14 mouse cellular contexts compared by ENCODE assay signal in the genomic region with DNA sequence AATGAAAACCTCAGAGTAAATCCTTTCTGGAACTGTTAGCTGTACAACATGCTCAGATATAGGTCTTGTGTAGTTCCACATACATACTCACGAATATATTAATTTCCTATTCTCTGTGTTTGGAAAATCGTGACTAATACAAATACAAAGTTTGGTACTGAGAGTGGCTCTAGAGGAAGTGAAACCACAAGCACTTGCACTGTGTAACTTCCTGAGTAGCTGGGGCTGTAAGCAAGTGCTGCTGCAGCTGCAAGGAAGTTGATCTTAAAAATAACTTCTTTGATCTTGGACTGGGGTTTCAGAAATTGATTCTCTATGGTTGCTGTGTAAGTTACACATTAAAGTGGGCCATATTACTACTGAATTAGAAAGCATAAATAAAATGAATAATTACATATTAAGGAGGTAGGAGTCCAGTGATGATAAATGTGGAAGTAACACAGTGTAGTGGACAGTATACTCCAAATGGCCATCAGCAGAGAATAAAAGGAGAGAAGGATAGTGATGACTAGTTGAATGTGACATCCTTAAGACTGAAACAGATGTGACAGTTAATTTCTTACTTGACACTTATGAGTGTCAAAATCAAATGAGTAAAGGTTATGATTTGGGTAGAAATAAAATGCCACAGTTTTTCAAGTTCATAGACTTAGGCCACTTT.
DNase-seq lines count a peak whose midpoint lies in the region; ATAC-seq and TF ChIP-seq lines count a peak whose summit lies in the region.
"Had no signal": no experiment of that assay in that cellular context is flagged by ENCODE, and none has a peak within 500 bp of the region (broad histone marks: within the 10 kb centered on the region; RNA-seq: fewer than 3 reads in every experiment).

No protein-coding gene starts in this region.

- no peak overlapping the region for H3K4me3 ChIP-seq in thymus, adult 2 months (ENCODE audit: control insufficient read depth, insufficient read depth, low read length)
- H3K4me3 ChIP-seq in intestine, postnatal 0 days (ENCODE audit: low read depth, low read length): no peak overlapping the region
- H3K4me3 ChIP-seq: limb, embryonic 15.5 days; stomach, embryonic 15.5 days had no signal

- no peak for TF ChIP-seq POLR2A in thymus, adult 2 months (IDR thresholded peaks at IDR 0.05; ENCODE audit: control insufficient read depth, extremely low read depth, insufficient read depth, low read length, poor library complexity)

- no peaks in the 10 kb centered on the region for H3K9me3 ChIP-seq in intestine, postnatal 0 days (ENCODE audit: control insufficient read depth)
- H3K9me3 ChIP-seq: G1E; limb, embryonic 15.5 days; stomach, embryonic 15.5 days had no signal

- no peaks in the 10 kb centered on the region for H3K27me3 ChIP-seq in thymus, adult 2 months (ENCODE audit: control insufficient read depth, insufficient read depth, low read length)
- no peaks in the 10 kb centered on the region for H3K27me3 ChIP-seq in intestine, postnatal 0 days (replicated peaks; ENCODE audit: control insufficient read depth, insufficient read depth, low read length)
- H3K27me3 ChIP-seq: limb, embryonic 15.5 days; stomach, embryonic 15.5 days had no signal

- H3K36me3 ChIP-seq in thymus, adult 2 months (ENCODE audit: control insufficient read depth, insufficient read depth, low read length): no peaks in the 10 kb centered on the region
- H3K36me3 ChIP-seq in intestine, postnatal 0 days (ENCODE audit: control insufficient read depth, insufficient read depth): no peaks in the 10 kb centered on the region
- H3K36me3 ChIP-seq: G1E; limb, embryonic 15.5 days; stomach, embryonic 15.5 days had no signal

- H3K27ac ChIP-seq in thymus, adult 2 months (ENCODE audit: control insufficient read depth, insufficient read depth, low read length): no peak overlapping the region; the same call in 1 of the 2 replicates
- H3K27ac ChIP-seq in intestine, postnatal 0 days (ENCODE audit: low read depth, low read length): no peak overlapping the region
- H3K27ac ChIP-seq: limb, embryonic 15.5 days; stomach, embryonic 15.5 days had no signal

- H3K9ac ChIP-seq in intestine, postnatal 0 days (ENCODE audit: low read depth, low read length): no peak overlapping the region
- H3K9ac ChIP-seq: limb, embryonic 15.5 days; stomach, embryonic 15.5 days had no signal

- peak; percentile 93 for ATAC-seq in inflammation-experienced regulatory T-cells, adult 6 months
- ATAC-seq in intestine, postnatal 0 days: no peak
- ATAC-seq: hindbrain, embryonic 16.5 days had no signal

- peaks cover 6% of the 10 kb centered on the region; the same call in 1 of the 2 replicates for H3K4me1 ChIP-seq in thymus, adult 2 months (replicated peaks; ENCODE audit: control insufficient read depth, insufficient read depth, low read length)
- H3K4me1 ChIP-seq in intestine, postnatal 0 days (replicated peaks; ENCODE audit: control insufficient read depth, insufficient read depth, low read length): no peaks in the 10 kb centered on the region
- H3K4me1 ChIP-seq: limb, embryonic 15.5 days; stomach, embryonic 15.5 days had no signal

- peak; percentile 9 for DNase-seq in kidney, adult 9 months
- no peak for DNase-seq in kidney, adult 18-20 months
- peak; percentile 11 to 28 for DNase-seq in thymus, postnatal 10 days (ENCODE audit: low spot score in 2 of 2)
- DNase-seq in thymus, adult 2 months: no peak
- DNase-seq in urinary bladder, adult 2 months (ENCODE audit: low spot score): no peak
- DNase-seq in gastrocnemius, postnatal 4 days (ENCODE audit: low spot score in 2 of 2): no peak
- DNase-seq: adrenal gland, postnatal 25 days; cerebellum, adult 9-11 months had no signal

- no peak overlapping the region for H3K4me2 ChIP-seq in intestine, postnatal 0 days (replicated peaks; ENCODE audit: low read depth)
- H3K4me2 ChIP-seq: limb, embryonic 15.5 days; stomach, embryonic 15.5 days had no signal

- no peak for TF ChIP-seq CTCF in thymus, adult 2 months (IDR thresholded peaks at IDR 0.05; ENCODE audit: borderline replicate concordance, control insufficient read depth, extremely low read depth, insufficient read depth, low read length, poor library complexity)
- no peak for TF ChIP-seq CTCF in intestine, postnatal 0 days (IDR thresholded peaks at IDR 0.05; ENCODE audit: low read depth)

- WGBS in thymus, adult 2 months: 4% methylated on average over 2 of the region's 2 CpGs
- WGBS in intestine, postnatal 0 days: 53% methylated on average over 2 of the region's 2 CpGs

Comparison
In these comparisons a context has a peak if more than half of its experiments do, and no peak if none do; other contexts are left out.
1. DNase-seq: peak in kidney, adult 9 months (single experiment) and thymus, postnatal 10 days (2 of 2); none in kidney, adult 18-20 months (single experiment), thymus, adult 2 months (single experiment), urinary bladder, adult 2 months (single experiment) and gastrocnemius, postnatal 4 days (0 of 2).